Mouse (Mus musculus) gastrocnemius, postnatal 36 days (tissue): Measurements from ENCODE around the gene Atp6v1fnb. TPM values are rescaled to one million over a fixed set of nuclear protein-coding genes. Genes with fewer than 3 reads are reported as not detected.

Source experiments
- DNase-seq, 2 experiments: peaks; one replicate each; pipeline ENCODE4 v3.0.0; 2022
- intact Hi-C: fragments of 180-260 bp; cut with DNase I; formaldehyde crosslinking; loops from one replicate; pipeline ENCODE4 v1.15.1; 2025
- long read RNA-seq, 2 experiments: library from polyadenylated mRNA; stranded (forward); transcript quantifications; one replicate each; pipeline ENCODE4 v2.0.0; 2021
- total RNA-seq, 2 experiments: library from RNA; stranded (reverse); gene quantifications; 2 replicates each; pipeline ENCODE4 v1.2.3; 2021

Gene Atp6v1fnb
- not detected for total RNA-seq
- long read RNA-seq, experiment 1: 0 reads
- long read RNA-seq, experiment 2: 0 reads

GRCm38 (mm10) chr6:29471137-29471536 is at the start of gene Atp6v1fnb:
Gene Atp6v1fnb, plus strand, starts transcription at chr6:29471437.
- no peak for DNase-seq
- intact Hi-C loops: no loop called here

- intact Hi-C loops: no loop called here
- DNase-seq: no peak
Measured at GRCm38 (mm10) chr6:29425118-29425517, 46.1 kb upstream of the Atp6v1fnb start.

- DNase-seq: no peak
- intact Hi-C loops: no loop called here
Measured at GRCm38 (mm10) chr6:29426331-29426730, 44.9 kb upstream of the Atp6v1fnb start.

- intact Hi-C loops: no loop called here
Measured at GRCm38 (mm10) chr6:29428171-29428570, 43.1 kb upstream of the Atp6v1fnb start.

GRCm38 (mm10) chr6:29430681-29431420 is 40.4 kb upstream of the Atp6v1fnb start:
- DNase-seq: peak; percentile 43 to 66
- intact Hi-C loops: no loop called here

More at GRCm38 (mm10) chr6:29428171-29428570, 43.1 kb upstream of the Atp6v1fnb start:
- DNase-seq: no peak

- DNase-seq: peak; percentile 38 to 42
Measured at GRCm38 (mm10) chr6:29431473-29431872, 39.8 kb upstream of the Atp6v1fnb start.

GRCm38 (mm10) chr6:29432156-29432555 is 39.1 kb upstream of the Atp6v1fnb start:
- intact Hi-C loops: no loop called here
- peak in 1 of 2 experiments; percentile 24 for DNase-seq

More at GRCm38 (mm10) chr6:29431473-29431872, 39.8 kb upstream of the Atp6v1fnb start:
- intact Hi-C loops: no loop called here

- DNase-seq: no peak
- intact Hi-C loops: no loop called here
Measured at GRCm38 (mm10) chr6:29432676-29433037, 38.6 kb upstream of the Atp6v1fnb start.

GRCm38 (mm10) chr6:29433038-29433803 is 38.0 kb upstream of the Atp6v1fnb start, which contains the start of gene Flnc:
Gene Flnc, plus strand, starts transcription at chr6:29433256.
- intact Hi-C loops: no loop called here

GRCm38 (mm10) chr6:29433804-29434795 is 37.1 kb upstream of the Atp6v1fnb start:
- intact Hi-C loops: no loop called here

More at GRCm38 (mm10) chr6:29433038-29433803, 38.0 kb upstream of the Atp6v1fnb start, which contains the start of gene Flnc:
- DNase-seq: peak; percentile 57 to 61

GRCm38 (mm10) chr6:29434911-29435691 is 36.1 kb upstream of the Atp6v1fnb start:
- intact Hi-C loops: no loop called here
- DNase-seq: peak; percentile 58

More at GRCm38 (mm10) chr6:29433804-29434795, 37.1 kb upstream of the Atp6v1fnb start:
- peak; percentile 68 to 72 for DNase-seq

GRCm38 (mm10) chr6:29435940-29436451 is 35.2 kb upstream of the Atp6v1fnb start:
- intact Hi-C loops: no loop called here
- peak; percentile 32 to 45 for DNase-seq

GRCm38 (mm10) chr6:29436461-29436934 is 34.7 kb upstream of the Atp6v1fnb start:
- intact Hi-C loops: no loop called here
- DNase-seq: peak; percentile 55 to 62

GRCm38 (mm10) chr6:29439251-29439650 is 32.0 kb upstream of the Atp6v1fnb start:
- peak; percentile 47 to 63 for DNase-seq
- intact Hi-C loops: no loop called here

GRCm38 (mm10) chr6:29439789-29440188 is 31.4 kb upstream of the Atp6v1fnb start:
- no peak for DNase-seq
- intact Hi-C loops: no loop called here

GRCm38 (mm10) chr6:29444773-29445172 is 26.5 kb upstream of the Atp6v1fnb start:
- intact Hi-C loops: no loop called here
- peak in 1 of 2 experiments; percentile 37 for DNase-seq

- peak in 1 of 2 experiments; percentile 13 for DNase-seq
- intact Hi-C loops: no loop called here
Measured at GRCm38 (mm10) chr6:29445354-29445753, 25.9 kb upstream of the Atp6v1fnb start.

GRCm38 (mm10) chr6:29449858-29450257 is 21.4 kb upstream of the Atp6v1fnb start:
- intact Hi-C loops: no loop called here
- no peak for DNase-seq

- no peak for DNase-seq
- intact Hi-C loops: no loop called here
Measured at GRCm38 (mm10) chr6:29450667-29451066, 20.6 kb upstream of the Atp6v1fnb start.
